Mouse (Mus musculus) heart, adult 2 months (tissue): Measurements from ENCODE around the gene Gm21988. TPM values are rescaled to one million over a fixed set of nuclear protein-coding genes. Genes with fewer than 3 reads are reported as not detected.

Experiments used
- DNase-seq, 2 experiments: peaks; one replicate each; pipeline ENCODE4 v3.0.0; 2021
- H3K27ac ChIP-seq: fragments of 200-600 bp; 2 replicates; pipeline ENCODE4 v1.8.1; 2022
- H3K27me3 ChIP-seq: fragments of 200-500 bp; 2 replicates; pipeline ENCODE4 v1.6.1; 2012; ENCODE audit warnings: mild to moderate bottlenecking, low read length, inconsistent platforms, mixed read lengths; ENCODE audit not compliant: control insufficient read depth, insufficient read depth
- H3K36me3 ChIP-seq: fragments of 200-500 bp; 2 replicates; pipeline ENCODE4 v1.6.1; 2012; ENCODE audit warnings: low read length, inconsistent platforms; ENCODE audit not compliant: control insufficient read depth, insufficient read depth
- H3K4me1 ChIP-seq: fragments of 200-500 bp; 2 replicates; pipeline ENCODE4 v1.6.1; 2011; ENCODE audit warnings: low read length; ENCODE audit not compliant: control insufficient read depth, insufficient read depth
- H3K4me3 ChIP-seq: fragments of 200-600 bp; 2 replicates; pipeline ENCODE4 v1.8.1; 2022
- H3K79me2 ChIP-seq: fragments of 200-500 bp; replicated peaks from 2 replicates; pipeline ENCODE4 v1.6.1; 2012; ENCODE audit warnings: mild to moderate bottlenecking, inconsistent platforms, low read length, moderate library complexity, mixed read lengths; ENCODE audit not compliant: control insufficient read depth, insufficient read depth
- H3K9ac ChIP-seq: fragments of 200-500 bp; 2 replicates; pipeline ENCODE4 v1.6.1; 2012; ENCODE audit warnings: low read depth, mild to moderate bottlenecking, control low read depth, inconsistent platforms, low read length, mixed read lengths
- CTCF ChIP-seq: fragments of 200-600 bp; IDR thresholded peaks from 2 replicates; pipeline ENCODE4 v1.8.1; 2022; ENCODE audit warnings: antibody characterized with exemption, mild to moderate bottlenecking, moderate library complexity
- EP300 ChIP-seq: fragments of 200-500 bp; IDR thresholded peaks from 2 replicates; pipeline ENCODE4 v1.6.1; 2011; ENCODE audit warnings: low read depth, low read length, control low read depth; ENCODE audit not compliant: insufficient read depth
- POLR2A ChIP-seq: fragments of 200-500 bp; IDR thresholded peaks from 2 replicates; pipeline ENCODE4 v1.6.1; 2011; ENCODE audit warnings: mild to moderate bottlenecking, low read depth, low read length, control low read depth; ENCODE audit not compliant: insufficient read depth
- WGBS: fragments of 180-500 bp; shearing (Covaris S2); methylation state at CpG from one replicate; pipeline ENCODE4 v1.1.7; 2018; 5-methylcytosine and 5-hydroxymethylcytosine counted together
- intact Hi-C: fragments of 180-260 bp; cut with DNase I; formaldehyde crosslinking; loops from one replicate; pipeline ENCODE4 v1.15.1; 2025
- polyA plus RNA-seq: library from polyadenylated mRNA; depleted of rRNA; stranded (reverse); fragments of >200 nt; gene quantifications from 2 replicates; pipeline ENCODE4 v1.2.3, GENCODE M21; 2012
- total RNA-seq, 2 experiments: library from RNA; stranded (reverse); gene quantifications; 2 replicates each; pipeline ENCODE4 v1.2.3; 2021

The Gm21988 gene
- total and polyA plus RNA-seq, 3 experiments: 2.0 to 5.5 (median 3.4) TPM

DNA sequence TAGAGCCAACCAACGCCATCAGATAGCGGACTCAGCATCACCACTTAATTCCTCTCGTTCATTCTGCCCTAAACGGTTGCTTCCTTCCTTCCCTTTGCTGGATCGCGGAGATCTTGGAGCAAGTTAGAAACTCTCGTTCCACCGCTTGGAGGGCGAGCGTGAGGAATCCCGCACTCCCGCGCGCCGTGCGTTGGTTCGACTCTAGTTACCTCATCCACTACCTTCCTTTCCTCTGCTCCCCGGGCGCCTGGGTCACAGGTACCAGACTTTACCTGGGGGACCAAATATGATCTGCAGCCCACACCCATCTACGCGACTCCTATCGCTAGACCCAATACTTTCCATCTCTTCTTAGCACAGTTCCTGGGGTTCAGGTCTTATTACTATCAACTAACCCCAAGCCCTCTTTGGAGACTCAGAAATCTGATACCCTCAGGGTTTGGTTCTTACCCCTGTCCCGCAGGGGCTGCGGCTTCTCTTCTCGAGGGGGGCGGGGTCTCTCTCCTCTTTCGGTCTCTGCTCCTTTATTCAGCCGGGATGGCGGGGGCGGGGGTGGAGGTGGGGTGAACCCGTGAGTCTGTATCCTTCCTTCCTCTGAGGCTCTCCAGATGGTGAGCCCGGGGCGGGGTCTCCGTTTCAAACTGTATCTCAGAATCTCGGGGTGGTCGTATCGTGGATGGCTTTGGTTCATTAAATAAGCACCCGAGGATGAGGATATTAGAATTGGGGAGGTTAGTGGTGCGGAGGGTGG, 10.2 kb downstream of the Gm21988 start, which contains the start of gene Bcl6b:
Gene Bcl6b, minus strand, starts transcription at position 539 of the 751 bp plus-strand sequence.
- Histone ChIP-seq H3K4me3 (peak within 1 kb of the TSS; percentile 57), H3K27ac (peak within 1 kb of the TSS; percentile 94), H3K36me3 (peaks cover under 1% of the 10 kb centered on the region), H3K27me3 (no peaks in the 10 kb centered on the region), H3K9ac (peak within 1 kb of the TSS; percentile 62), H3K79me2 (no peaks in the 10 kb centered on the region), H3K4me1 (peaks cover 6% of the 10 kb centered on the region; the same call in 1 of the 2 replicates)
- peak; percentile 64 to 65 for DNase-seq
- TF ChIP-seq EP300 (0 out of 2 replicates have a peak, but pooled peaks have one; percentile 15), CTCF (no peak), POLR2A (peak; percentile 83)
- intact Hi-C loops: loop anchor here (1.0 kb wide), 1 partner anchor 8 kb away; the partner anchor contains the start of gene Slc16a13
- 1% methylated on average over 39 of the region's 39 CpGs for WGBS

DNA sequence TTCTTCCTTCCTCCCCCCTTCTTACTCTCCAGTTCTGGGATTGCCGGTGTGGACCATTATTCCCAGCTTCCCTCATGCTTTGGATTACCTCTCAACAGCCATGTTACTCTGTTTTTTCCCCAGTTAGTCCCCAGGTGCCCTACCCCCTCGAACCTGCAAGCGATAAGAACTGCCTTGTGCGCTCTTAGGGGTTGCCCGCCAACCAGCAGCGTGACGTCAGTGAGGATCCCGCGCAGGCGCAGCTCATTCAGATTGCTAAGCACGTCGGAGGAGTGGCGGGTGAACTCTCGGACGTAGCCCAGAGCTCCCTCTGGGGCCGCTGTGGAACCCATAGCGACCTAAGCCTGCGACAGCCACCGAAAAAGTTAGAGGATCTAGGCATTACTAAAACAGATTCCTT, 10.8 kb downstream of the Gm21988 start:
- DNase-seq: peak; percentile 90 to 91
- Histone ChIP-seq H3K36me3 (peaks cover 3% of the 10 kb centered on the region), H3K27me3 (no peaks in the 10 kb centered on the region), H3K79me2 (no peaks in the 10 kb centered on the region), H3K27ac (peak overlapping the region; percentile 94), H3K4me3 (peak overlapping the region; percentile 57), H3K4me1 (peaks cover 4% of the 10 kb centered on the region; the same call in 1 of the 2 replicates), H3K9ac (peak overlapping the region; percentile 52)
- intact Hi-C loops: no loop called here
- under 1% methylated on average over 19 of the region's 19 CpGs for WGBS
- TF ChIP-seq POLR2A (peak; percentile 85), CTCF (peak; percentile 31), EP300 (no peak)

DNA sequence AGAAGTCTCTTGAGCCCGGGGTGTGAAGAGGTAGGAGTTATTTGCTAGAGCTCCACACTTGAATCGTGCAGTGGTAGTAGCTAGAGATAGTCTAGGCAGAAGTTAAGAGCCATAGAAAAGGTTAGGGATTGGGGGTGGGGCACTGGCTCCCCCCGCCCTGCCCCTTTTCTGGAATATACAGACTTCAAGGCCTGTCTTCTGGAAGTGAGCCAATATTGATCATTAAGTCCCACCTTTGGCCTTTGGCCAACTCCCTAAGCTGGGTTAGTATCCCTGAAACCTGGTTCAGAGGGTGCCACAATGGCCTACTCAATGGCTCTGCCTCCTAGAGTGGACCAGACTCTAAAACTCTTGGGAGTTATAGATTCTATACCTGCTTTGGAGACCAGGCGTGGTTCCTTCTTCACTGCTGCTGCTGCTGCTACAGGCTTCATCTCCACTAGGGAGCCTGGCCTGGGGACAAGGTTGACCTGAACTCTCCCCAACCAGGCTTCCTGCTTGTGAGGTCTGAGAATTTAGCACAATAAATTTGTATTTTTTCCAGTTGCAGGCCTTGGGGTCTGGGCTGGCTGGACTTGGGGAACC, 11.9 kb downstream of the Gm21988 start:
- intact Hi-C loops: no loop called here
- H3K9ac ChIP-seq: peak overlapping the region; percentile 52
- H3K4me3 ChIP-seq: peak overlapping the region; percentile 57
- no peaks in the 10 kb centered on the region for H3K79me2 ChIP-seq
- H3K4me1 ChIP-seq: peaks cover 7% of the 10 kb centered on the region
- TF ChIP-seq CTCF (no peak), EP300 (no peak), POLR2A (no peak)
- no peaks in the 10 kb centered on the region for H3K27me3 ChIP-seq
- no peak for DNase-seq
- WGBS: 41% methylated on average over 4 of the region's 4 CpGs
- peak overlapping the region; percentile 94 for H3K27ac ChIP-seq
- peaks cover 3% of the 10 kb centered on the region for H3K36me3 ChIP-seq

DNA sequence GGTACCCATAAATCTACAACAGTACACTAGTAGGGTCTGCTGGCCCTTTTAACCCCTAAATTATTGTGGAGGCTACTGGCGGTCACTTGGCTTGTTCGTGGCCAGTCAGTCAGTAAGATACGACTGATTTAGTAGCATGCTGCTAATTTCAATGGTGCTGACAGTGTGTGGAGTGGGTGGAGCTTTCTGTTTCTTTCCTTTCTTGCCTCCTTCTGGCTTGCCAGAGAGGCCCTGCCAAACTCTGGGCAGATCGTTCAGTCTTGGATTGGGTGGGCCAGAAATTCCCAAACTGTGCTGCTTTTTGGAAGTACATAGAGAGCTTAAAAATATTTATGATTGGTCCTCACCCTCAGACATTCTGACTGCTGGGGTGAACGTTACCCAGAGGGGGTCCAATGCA, 12.5 kb downstream of the Gm21988 start:
- H3K4me1 ChIP-seq: peaks cover 7% of the 10 kb centered on the region
- intact Hi-C loops: no loop called here
- peak overlapping the region; percentile 94 for H3K27ac ChIP-seq
- peak overlapping the region; percentile 57 for H3K4me3 ChIP-seq
- no peaks in the 10 kb centered on the region for H3K79me2 ChIP-seq
- no peak for TF ChIP-seq EP300
- no peak for TF ChIP-seq POLR2A
- TF ChIP-seq CTCF: no peak
- H3K9ac ChIP-seq: peak overlapping the region; percentile 60
- DNase-seq: no peak
- 23% methylated on average over 5 of the region's 5 CpGs for WGBS
- H3K36me3 ChIP-seq: peaks cover 3% of the 10 kb centered on the region
- no peaks in the 10 kb centered on the region for H3K27me3 ChIP-seq

DNA sequence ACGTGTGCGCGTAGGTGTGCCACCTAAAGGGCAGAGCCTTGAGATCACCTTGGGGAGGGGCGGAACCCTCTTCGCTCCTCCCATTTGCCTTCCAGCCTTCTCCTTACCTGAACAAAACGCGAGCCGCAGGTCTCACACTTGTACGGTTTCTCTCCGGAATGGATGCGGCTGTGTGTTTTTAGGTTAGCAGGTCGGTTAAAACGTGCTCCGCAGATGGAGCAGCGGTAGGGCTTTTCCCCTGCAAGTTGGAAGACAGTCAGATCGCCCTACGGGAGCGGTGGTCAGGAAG, 13.1 kb downstream of the Gm21988 start:
- TF ChIP-seq CTCF (no peak), EP300 (no peak), POLR2A (no peak)

More for the DNA sequence above, 13.1 kb downstream of the Gm21988 start:
- peak overlapping the region; percentile 60 for H3K9ac ChIP-seq
- peak overlapping the region; percentile 94 for H3K27ac ChIP-seq
- peaks cover 7% of the 10 kb centered on the region for H3K4me1 ChIP-seq
- H3K27me3 ChIP-seq: no peaks in the 10 kb centered on the region
- peaks cover 3% of the 10 kb centered on the region for H3K36me3 ChIP-seq
- peak overlapping the region; percentile 57 for H3K4me3 ChIP-seq
- 24% methylated on average over 18 of the region's 18 CpGs for WGBS
- intact Hi-C loops: no loop called here
- DNase-seq: no peak
- no peaks in the 10 kb centered on the region for H3K79me2 ChIP-seq
